Mouse (Mus musculus) hindbrain, postnatal 0 days (tissue): ENCODE measurements around the gene Ror1. TPM values are rescaled to one million over a fixed set of nuclear protein-coding genes. Genes with fewer than 3 reads are reported as not detected.

Experiments used
- ATAC-seq: fragments of 200-750 bp; cut with Nextera tagmentation; 2 replicates; pipeline ENCODE4 v1.8.0; 2017; ENCODE audit warnings: mild to moderate bottlenecking, moderate TSS enrichment, moderate library complexity
- DNase-seq: peaks from one replicate; pipeline ENCODE4 v3.0.0-alpha.2; 2015; ENCODE audit warnings: low spot score
- H3K27ac ChIP-seq: fragments of 300-500 bp; sonication (generic); 2 replicates; pipeline ENCODE4 v1.5.1; 2014; ENCODE audit warnings: mild to moderate bottlenecking
- H3K27me3 ChIP-seq: fragments of 300-500 bp; sonication (generic); 2 replicates; pipeline ENCODE4 v1.6.1; 2014; ENCODE audit warnings: low read length, mixed read lengths; ENCODE audit not compliant: insufficient read depth
- H3K36me3 ChIP-seq: fragments of 300-500 bp; sonication (generic); 2 replicates; pipeline ENCODE4 v1.6.1; 2014; ENCODE audit warnings: low read length, mixed read lengths; ENCODE audit not compliant: insufficient read depth
- H3K4me1 ChIP-seq: fragments of 300-500 bp; sonication (generic); 2 replicates; pipeline ENCODE4 v1.6.1; 2014; ENCODE audit warnings: antibody characterized with exemption, low read length, mixed read lengths; ENCODE audit not compliant: insufficient read depth
- H3K4me2 ChIP-seq: fragments of 300-500 bp; sonication (generic); 2 replicates; pipeline ENCODE4 v1.6.1; 2014; ENCODE audit warnings: low read depth, mild to moderate bottlenecking, low read length, moderate library complexity, mixed read lengths
- H3K4me3 ChIP-seq: fragments of 300-500 bp; sonication (generic); 2 replicates; pipeline ENCODE4 v1.5.1; 2014; ENCODE audit warnings: low read length
- H3K9ac ChIP-seq: fragments of 300-500 bp; sonication (generic); replicated peaks from 2 replicates; pipeline ENCODE4 v1.6.1; 2014; ENCODE audit warnings: mild to moderate bottlenecking, low read length, moderate library complexity, mixed read lengths
- H3K9me3 ChIP-seq: fragments of 300-500 bp; sonication (generic); 2 replicates; pipeline ENCODE4 v1.6.1; 2016; ENCODE audit warnings: low read length, mixed read lengths
- CTCF ChIP-seq: IDR thresholded peaks from 2 replicates; pipeline ENCODE4 v1.5.1; 2016; ENCODE audit warnings: antibody characterized with exemption, control low read depth, low read depth
- WGBS: fragments of 180-500 bp; shearing (Covaris S2); extraction: QIAGEN DNeasy Blood & Tissue Kit; methylation state at CpG from one replicate; pipeline ENCODE4 v1.1.7; 2014; 5-methylcytosine and 5-hydroxymethylcytosine counted together
- polyA plus RNA-seq: library from polyadenylated mRNA; unstranded; fragments of >200 nt; fragmentation: Nextera tagmentation; extraction: Ambion mirVana; gene quantifications from 2 replicates; pipeline ENCODE4 v1.2.1, GENCODE M21; 2015
- total RNA-seq: library from RNA; depleted of rRNA; stranded (reverse); fragments of >200 nt; gene quantifications from 2 replicates; pipeline ENCODE4 v1.2.3, GENCODE M21; 2014

The Ror1 gene
- total and polyA plus RNA-seq, 2 experiments from 2014 or later: 2.0 to 5.8 TPM

- Histone ChIP-seq H3K9me3 (no peaks in the 10 kb centered on the region), H3K4me3 (no peak overlapping the region), H3K9ac (no peak overlapping the region), H3K4me1 (no peaks in the 10 kb centered on the region), H3K27me3 (no peaks in the 10 kb centered on the region), H3K36me3 (no peaks in the 10 kb centered on the region), H3K27ac (no peak overlapping the region), H3K4me2 (no peak overlapping the region)
- no peak for ATAC-seq
- no peak for TF ChIP-seq CTCF
- WGBS: 83% methylated on average over 3 of the region's 3 CpGs
- DNase-seq: no peak
Measured at GRCm38 (mm10) chr4:100236339-100236738, 140.7 kb downstream of the Ror1 start.

GRCm38 (mm10) chr4:100242061-100242756 is 146.6 kb downstream of the Ror1 start:
- no peak overlapping the region for H3K9ac ChIP-seq
- 77% methylated on average over 6 of the region's 6 CpGs for WGBS
- no peaks in the 10 kb centered on the region for H3K4me1 ChIP-seq
- no peaks in the 10 kb centered on the region for H3K27me3 ChIP-seq
- DNase-seq (no peak), ATAC-seq (no peak)
- no peaks in the 10 kb centered on the region for H3K9me3 ChIP-seq
- H3K27ac ChIP-seq: no peak overlapping the region
- H3K4me3 ChIP-seq: no peak overlapping the region
- TF ChIP-seq CTCF: no peak; the same call in 1 of the 2 replicates
- no peaks in the 10 kb centered on the region for H3K36me3 ChIP-seq
- H3K4me2 ChIP-seq: no peak overlapping the region

- WGBS: 71% methylated on average over 8 of the region's 8 CpGs
- H3K27ac ChIP-seq: no peak overlapping the region
- H3K4me2 ChIP-seq: no peak overlapping the region
- no peak for ATAC-seq
- H3K4me1 ChIP-seq: no peaks in the 10 kb centered on the region
- no peaks in the 10 kb centered on the region for H3K27me3 ChIP-seq
- H3K4me3 ChIP-seq: no peak overlapping the region
- no peaks in the 10 kb centered on the region for H3K9me3 ChIP-seq
- no peaks in the 10 kb centered on the region for H3K36me3 ChIP-seq
- DNase-seq: no peak
- H3K9ac ChIP-seq: no peak overlapping the region
- TF ChIP-seq CTCF: no peak
Measured at GRCm38 (mm10) chr4:100244250-100244649, 148.7 kb downstream of the Ror1 start.

GRCm38 (mm10) chr4:100244701-100245100 is 149.1 kb downstream of the Ror1 start:
- no peaks in the 10 kb centered on the region for H3K9me3 ChIP-seq
- no peak overlapping the region for H3K4me3 ChIP-seq
- DNase-seq: no peak
- no peak overlapping the region for H3K27ac ChIP-seq
- no peak overlapping the region for H3K9ac ChIP-seq
- H3K4me1 ChIP-seq: no peaks in the 10 kb centered on the region
- ATAC-seq: no peak
- H3K4me2 ChIP-seq: no peak overlapping the region
- no peaks in the 10 kb centered on the region for H3K27me3 ChIP-seq
- no peak for TF ChIP-seq CTCF
- no peaks in the 10 kb centered on the region for H3K36me3 ChIP-seq
- 73% methylated on average over 6 of the region's 6 CpGs for WGBS

- no peak overlapping the region for H3K9ac ChIP-seq
- no peak for TF ChIP-seq CTCF
- H3K36me3 ChIP-seq: no peaks in the 10 kb centered on the region
- no peak for DNase-seq
- no peak overlapping the region for H3K27ac ChIP-seq
- no peaks in the 10 kb centered on the region for H3K27me3 ChIP-seq
- H3K9me3 ChIP-seq: no peaks in the 10 kb centered on the region
- H3K4me3 ChIP-seq: no peak overlapping the region
- H3K4me1 ChIP-seq: no peaks in the 10 kb centered on the region
- ATAC-seq: no peak
- H3K4me2 ChIP-seq: no peak overlapping the region
- WGBS: 86% methylated on average over 7 of the region's 7 CpGs
Measured at GRCm38 (mm10) chr4:100247826-100248225, 152.2 kb downstream of the Ror1 start.

- ATAC-seq: no peak
- no peak for DNase-seq
- Histone ChIP-seq H3K27ac (no peak overlapping the region), H3K9ac (no peak overlapping the region), H3K4me1 (no peaks in the 10 kb centered on the region), H3K27me3 (no peaks in the 10 kb centered on the region), H3K36me3 (no peaks in the 10 kb centered on the region), H3K4me3 (no peak overlapping the region), H3K4me2 (no peak overlapping the region), H3K9me3 (no peaks in the 10 kb centered on the region)
- no peak for TF ChIP-seq CTCF
- WGBS: 79% methylated on average over 2 of the region's 2 CpGs
Measured at GRCm38 (mm10) chr4:100248273-100248672, 152.7 kb downstream of the Ror1 start.

GRCm38 (mm10) chr4:100251270-100251669 is 155.7 kb downstream of the Ror1 start:
- Histone ChIP-seq H3K36me3 (no peaks in the 10 kb centered on the region), H3K9me3 (no peaks in the 10 kb centered on the region), H3K27ac (no peak overlapping the region), H3K4me3 (no peak overlapping the region), H3K4me1 (no peaks in the 10 kb centered on the region), H3K27me3 (no peaks in the 10 kb centered on the region), H3K9ac (no peak overlapping the region), H3K4me2 (no peak overlapping the region)
- ATAC-seq: no peak
- WGBS: 75% methylated on average over 2 of the region's 2 CpGs
- no peak for DNase-seq
- TF ChIP-seq CTCF: no peak
